Mouse (Mus musculus) adrenal gland, postnatal 4 days (tissue): Measurements from ENCODE around the gene Gas7. TPM values are rescaled to one million over a fixed set of nuclear protein-coding genes. Genes with fewer than 3 reads are reported as not detected.

ENCODE experiments used
- DNase-seq, 2 experiments: peaks; one replicate each; pipeline ENCODE4 v3.0.0; 2021 to 2022; ENCODE audit warnings: low spot score in 2 of 2, mixed read lengths in 2 of 2
- long read RNA-seq, 2 experiments: library from polyadenylated mRNA; stranded (forward); transcript quantifications; one replicate each; pipeline ENCODE4 v2.0.0; 2021
- total RNA-seq, 2 experiments: library from RNA; stranded (reverse); gene quantifications; 2 replicates each; pipeline ENCODE4 v1.2.3; 2021

The Gas7 gene
- total RNA-seq = 10 to 100 TPM; 30.5 to 32.9 TPM
- long read RNA-seq, experiment 1, partial matches to known transcripts = 1 of 4 reads
- long read RNA-seq, experiment 1, other reads (novel, unspliced or antisense) = 2 of 4 reads
- long read RNA-seq, experiment 2, full-length matches to known transcripts = 1 of 7 reads
- long read RNA-seq, experiment 2, partial matches to known transcripts = 1 of 7 reads
- long read RNA-seq, experiment 2, other reads (novel, unspliced or antisense) = 5 of 7 reads

- peak; percentile 18 to 24 for DNase-seq
Measured at GRCm38 (mm10) chr11:67454874-67455526, at the start of gene Gas7. Gene Gas7, plus strand, starts transcription at chr11:67455437.

GRCm38 (mm10) chr11:67414346-67414940 lies 40.8 kb upstream of the Gas7 start:
- no peak for DNase-seq

GRCm38 (mm10) chr11:67423575-67423974 lies 31.7 kb upstream of the Gas7 start:
- no peak for DNase-seq

DNA sequence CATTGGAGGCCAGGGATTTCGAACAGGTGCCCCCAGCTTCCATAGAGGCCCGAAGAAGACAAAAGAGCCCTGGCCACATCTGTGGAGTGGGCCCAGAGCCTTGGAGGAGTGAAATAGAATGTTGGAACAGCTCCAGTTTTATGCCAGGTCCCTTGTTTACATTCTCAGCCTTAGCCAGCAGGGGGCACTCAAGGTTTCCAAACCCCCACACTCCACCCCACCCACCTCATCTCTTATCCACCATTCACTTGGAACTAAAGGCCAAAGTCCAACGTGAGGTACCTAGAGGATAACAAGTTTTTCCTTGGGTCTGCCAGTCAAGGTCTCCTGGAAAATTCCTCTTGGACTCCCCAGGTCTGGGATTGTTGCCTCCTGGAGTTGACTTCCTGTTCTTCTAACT lies 27.0 kb upstream of the Gas7 start:
- DNase-seq = peak; percentile 7 to 21

DNA sequence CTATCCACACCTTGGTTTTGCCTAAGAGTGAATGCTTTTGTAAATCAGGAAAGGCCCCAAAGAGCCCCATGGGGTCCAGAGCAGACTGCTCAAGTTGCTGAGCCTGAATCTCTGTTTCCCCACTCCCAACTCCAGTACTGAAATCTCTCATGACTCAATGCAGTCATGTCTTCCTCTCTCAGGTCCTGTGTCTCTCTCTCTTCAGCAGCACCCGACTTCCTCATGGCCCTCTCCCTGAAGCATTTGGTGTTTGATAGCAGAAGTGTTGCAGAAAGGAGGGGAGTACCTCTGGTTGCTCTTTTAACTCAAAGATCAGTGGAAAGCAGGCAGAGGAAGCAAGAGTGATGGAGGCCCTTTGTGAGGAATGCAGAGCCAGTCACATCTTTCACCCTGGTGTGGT lies 25.4 kb upstream of the Gas7 start:
- DNase-seq = no peak

- DNase-seq = no peak
Measured at GRCm38 (mm10) chr11:67431116-67431645, 24.1 kb upstream of the Gas7 start.

DNA sequence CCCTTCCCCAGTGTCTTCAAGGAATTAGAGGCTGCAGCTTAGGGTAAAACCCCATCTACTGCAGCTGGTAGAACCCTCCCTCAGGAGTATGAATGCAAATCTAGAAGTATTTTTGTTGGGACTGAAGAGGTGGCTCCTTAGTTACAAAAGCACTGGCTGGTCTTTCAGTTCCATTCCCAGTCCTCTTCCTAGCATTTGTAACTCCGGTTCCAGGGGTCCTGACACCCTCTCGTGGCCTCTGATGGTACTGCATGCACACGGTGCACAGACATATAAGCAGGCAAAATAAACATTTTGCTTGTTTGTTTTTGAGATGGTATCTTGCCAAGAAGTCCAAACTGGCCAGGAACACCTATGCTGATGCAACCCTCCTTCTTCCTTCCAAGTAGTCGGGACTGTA lies 23.4 kb upstream of the Gas7 start:
- no peak for DNase-seq

DNA sequence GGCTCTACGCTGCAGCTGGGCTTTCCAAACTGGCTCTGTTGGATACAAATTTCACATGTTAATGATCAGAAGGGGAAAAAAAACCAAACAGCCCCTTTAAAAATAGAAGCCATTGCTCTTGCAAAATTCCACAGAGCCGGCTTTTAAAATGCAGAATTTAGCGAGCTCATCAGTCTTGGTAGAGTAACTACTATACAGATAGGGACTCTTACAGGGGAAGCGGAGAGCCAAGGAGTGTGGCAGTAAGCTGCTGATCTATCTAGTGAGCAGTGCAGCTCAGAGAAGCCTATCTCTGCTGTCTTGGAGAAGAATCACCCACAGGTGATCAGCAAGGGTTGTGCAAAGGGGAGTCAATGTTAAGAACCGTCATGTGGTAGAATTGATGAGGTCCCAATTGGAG lies 21.5 kb upstream of the Gas7 start:
- no peak for DNase-seq

DNA sequence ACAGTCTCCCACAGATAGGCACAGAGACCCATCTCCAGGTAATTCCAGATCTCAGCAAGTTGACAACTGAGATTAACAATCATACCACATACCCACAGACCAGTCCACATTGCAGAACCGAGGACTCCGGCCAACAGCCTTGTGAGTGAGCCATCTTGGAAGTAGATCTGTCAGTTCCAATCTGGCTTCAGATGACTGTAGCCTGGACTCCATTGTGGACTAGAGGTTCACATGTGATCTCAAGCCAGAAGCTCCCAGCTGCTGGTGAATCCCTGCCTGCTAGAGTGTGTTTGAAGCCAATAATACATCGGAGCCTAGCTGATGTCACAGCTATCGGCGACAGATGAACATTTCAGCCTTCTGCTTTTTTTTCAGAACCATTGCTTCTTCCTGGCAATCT lies 16.5 kb upstream of the Gas7 start:
- DNase-seq = no peak

- no peak for DNase-seq
Measured at GRCm38 (mm10) chr11:67445058-67445825, 10.0 kb upstream of the Gas7 start.

DNA sequence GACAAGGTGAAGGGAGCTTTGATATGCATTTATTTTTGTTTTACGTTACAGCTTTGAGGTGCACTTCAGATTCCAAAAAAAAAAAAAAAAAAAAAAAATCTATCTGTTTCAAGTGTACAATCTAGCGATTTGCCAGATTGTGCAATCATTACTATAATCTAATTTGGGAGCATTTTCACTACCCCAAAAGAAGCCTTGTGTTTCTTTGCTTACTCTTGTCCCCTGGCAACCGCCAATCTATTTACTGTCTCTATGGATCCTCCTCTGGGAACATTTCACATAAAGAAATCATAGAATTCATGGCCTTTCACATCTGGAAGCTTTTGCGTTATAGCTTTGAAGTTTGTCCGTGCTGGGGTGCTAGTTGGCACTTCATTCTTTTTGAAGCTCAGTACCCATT lies 3.7 kb upstream of the Gas7 start:
- DNase-seq = no peak

GRCm38 (mm10) chr11:67455527-67455981 lies 317 bp downstream of the Gas7 start:
- DNase-seq = peak; percentile 8 to 18

- no peak for DNase-seq
Measured at GRCm38 (mm10) chr11:67456029-67456428, 792 bp downstream of the Gas7 start.

- no peak for DNase-seq
Measured at GRCm38 (mm10) chr11:67458171-67458570, 2.9 kb downstream of the Gas7 start.

DNA sequence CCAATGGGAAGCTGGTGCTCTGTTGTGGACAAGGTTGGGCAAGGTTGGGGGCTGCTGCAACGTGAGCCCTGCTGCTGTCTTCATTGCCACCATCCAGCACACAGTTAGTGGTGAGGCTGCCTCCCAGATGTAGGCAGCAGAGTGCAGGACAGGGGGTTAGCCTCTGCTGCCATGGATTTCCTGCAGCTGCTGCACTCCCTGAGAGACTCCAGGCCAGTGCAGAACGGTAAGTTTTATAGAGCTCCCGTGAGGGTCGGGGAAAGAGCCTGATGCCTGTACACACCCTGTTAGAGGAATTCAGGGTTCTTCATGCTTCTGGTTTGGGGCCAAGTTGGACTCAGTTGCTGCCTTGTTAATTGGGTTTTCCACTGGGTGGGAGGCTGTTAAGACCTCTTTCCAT lies 11.9 kb downstream of the Gas7 start:
- no peak for DNase-seq

DNA sequence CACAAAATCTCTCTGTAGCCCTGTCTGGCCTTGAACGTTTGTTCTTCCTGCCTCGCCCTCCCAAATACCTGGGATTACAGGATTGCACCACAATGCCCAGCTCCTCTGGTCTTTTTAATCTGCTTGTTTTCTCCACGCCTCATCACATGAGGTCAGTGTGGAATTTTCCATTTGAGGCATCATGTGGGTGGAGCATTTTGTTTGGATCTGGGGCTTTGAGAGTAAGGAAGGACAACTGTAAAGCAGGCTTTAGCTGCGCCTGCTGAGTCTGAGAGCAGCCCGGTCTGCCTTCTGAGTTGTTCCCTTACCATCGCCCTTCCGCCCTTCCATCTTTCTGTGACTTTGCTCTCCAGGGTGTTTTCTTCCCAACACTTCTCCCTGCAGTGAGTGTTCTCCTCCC lies 13.6 kb downstream of the Gas7 start:
- no peak for DNase-seq

GRCm38 (mm10) chr11:67474590-67474989 lies 19.4 kb downstream of the Gas7 start:
- no peak for DNase-seq

DNA sequence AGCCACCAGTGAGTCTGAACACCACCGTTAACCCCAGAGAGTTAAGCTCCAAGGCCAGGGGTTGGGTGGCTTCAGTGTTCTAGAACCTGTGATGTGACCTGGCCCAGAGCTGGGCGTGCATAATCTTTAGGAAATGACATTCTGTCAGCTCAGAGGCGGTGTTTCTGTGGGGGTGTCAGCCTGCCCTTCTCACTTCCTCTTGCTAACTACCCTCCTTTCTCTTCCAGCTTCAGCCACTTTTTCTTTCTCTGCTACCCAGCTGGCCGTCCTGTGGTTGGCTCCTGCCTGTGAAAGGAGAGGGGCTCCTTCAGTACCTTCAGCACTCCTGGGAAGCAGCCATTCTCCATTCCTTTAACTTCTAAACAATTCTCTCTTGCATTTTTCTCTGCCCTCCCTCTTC lies 24.3 kb downstream of the Gas7 start:
- no peak for DNase-seq

GRCm38 (mm10) chr11:67480204-67480956 lies 25.1 kb downstream of the Gas7 start:
- DNase-seq = no peak

DNA sequence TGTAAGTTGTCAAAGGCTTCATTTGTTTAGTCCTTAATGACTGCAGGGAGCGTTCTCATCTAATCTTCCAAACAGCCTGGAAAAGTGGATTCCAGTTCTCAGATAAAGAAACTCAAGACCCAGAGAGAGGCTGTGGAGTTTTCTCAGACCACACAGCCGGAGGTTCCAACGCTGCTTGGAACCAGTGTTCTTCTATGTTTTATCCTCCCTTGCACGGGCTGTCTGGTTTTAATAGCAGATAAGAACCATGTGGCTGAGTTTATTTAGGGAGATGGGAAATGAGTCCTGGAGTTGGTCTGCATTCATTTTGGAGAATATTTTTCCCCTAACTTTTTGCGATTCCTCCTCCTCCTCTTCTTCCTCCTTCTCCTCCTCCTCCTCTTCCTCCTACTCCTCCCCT lies 26.5 kb downstream of the Gas7 start:
- no peak for DNase-seq

DNA sequence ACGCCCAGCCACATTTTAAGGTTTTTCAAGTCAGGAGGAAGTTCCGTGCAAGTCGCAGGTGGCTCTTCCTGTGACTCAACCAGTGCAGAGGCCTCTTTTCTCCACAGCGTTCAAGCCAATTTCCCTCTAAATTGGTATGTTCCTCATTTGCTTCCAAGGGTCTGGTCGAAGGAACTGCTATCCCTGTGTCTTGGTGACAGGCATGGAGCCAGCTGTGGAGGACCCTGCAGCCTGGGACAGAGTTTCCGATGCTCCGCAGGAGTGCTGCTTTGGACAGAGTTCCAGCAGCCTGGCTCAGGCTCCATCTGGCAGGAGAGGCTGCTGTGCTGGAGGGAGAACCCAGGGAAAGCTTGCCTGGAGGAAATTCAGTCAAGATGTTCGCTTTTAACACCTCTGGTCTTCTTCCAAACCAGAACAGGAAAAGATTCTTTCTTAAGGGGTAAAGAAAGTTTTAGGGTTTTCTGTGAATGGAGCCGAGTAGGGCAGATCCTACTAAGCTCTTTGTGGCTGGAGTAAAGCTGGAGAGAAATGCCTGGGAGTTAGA lies 27.1 kb downstream of the Gas7 start:
- no peak for DNase-seq
